Mouse (Mus musculus) megakaryocyte, embryonic 14.5 days (primary cell): ENCODE results near the gene Gatad2a. TPM values are rescaled to one million over a fixed set of nuclear protein-coding genes. Genes with fewer than 3 reads are reported as not detected.
"Not testable (repeated sequence)": the region's sequence is repeated elsewhere in the genome, so short reads cannot be mapped to it uniquely, and the experiment has no call there.

Experiments
- H3K27me3 ChIP-seq: replicated peaks from 2 replicates; pipeline ENCODE3; 2012; ENCODE audit warnings: inconsistent platforms
- H3K36me3 ChIP-seq: replicated peaks from 2 replicates; pipeline ENCODE3; 2012; ENCODE audit warnings: low read length, inconsistent platforms, mixed read lengths
- H3K4me1 ChIP-seq: 2 replicates; pipeline ENCODE4 v1.6.1; 2012; ENCODE audit warnings: inconsistent platforms
- H3K4me3 ChIP-seq: replicated peaks from 2 replicates; pipeline ENCODE3; 2012; ENCODE audit warnings: moderate library complexity, mild to moderate bottlenecking, inconsistent platforms
- H3K9me3 ChIP-seq: 2 replicates; pipeline ENCODE4 v1.6.1; 2012; ENCODE audit warnings: inconsistent platforms
- FLI1 ChIP-seq: IDR thresholded peaks from 2 replicates; pipeline ENCODE4 v1.6.1; 2012; ENCODE audit warnings: low read length, inconsistent platforms, mixed read lengths
- GATA1 ChIP-seq: IDR thresholded peaks from 3 replicates; pipeline ENCODE4 v1.6.1; 2012; ENCODE audit warnings: mixed read lengths, low read length, inconsistent platforms, borderline replicate concordance
- polyA plus RNA-seq: library from polyadenylated mRNA; stranded (reverse); fragments of >175 nt; gene quantifications from 2 replicates; pipeline ENCODE4 v1.2.3, GENCODE M21; 2012; ENCODE audit warnings: low replicate concordance; ENCODE audit not compliant: insufficient read depth

Gatad2a gene
- polyA plus RNA-seq, 1 experiment: 88.5 TPM

- peaks cover 40% of the 10 kb centered on the region for H3K36me3 ChIP-seq
- H3K4me1 ChIP-seq: peaks cover 87% of the 10 kb centered on the region
- no peak for TF ChIP-seq FLI1
- no peak for TF ChIP-seq GATA1
- H3K9me3 ChIP-seq: no peaks in the 10 kb centered on the region
- H3K4me3 ChIP-seq: peak overlapping the region; percentile 48
- no peaks in the 10 kb centered on the region for H3K27me3 ChIP-seq
These were observed 25.3 kb downstream of the Gatad2a start for GRCm38 (mm10) chr8:69970880-69971279.

- no peak for TF ChIP-seq FLI1
- no peak for TF ChIP-seq GATA1
- H3K27me3 ChIP-seq: no peaks in the 10 kb centered on the region
- H3K36me3 ChIP-seq: peaks cover 67% of the 10 kb centered on the region
- no peaks in the 10 kb centered on the region for H3K9me3 ChIP-seq
- peaks cover 97% of the 10 kb centered on the region for H3K4me1 ChIP-seq
- no peak overlapping the region for H3K4me3 ChIP-seq
These were observed 28.8 kb downstream of the Gatad2a start for GRCm38 (mm10) chr8:69967291-69967933.

GRCm38 (mm10) chr8:69959241-69959640 is 36.9 kb downstream of the Gatad2a start:
- H3K4me1 ChIP-seq: peaks cover 100% of the 10 kb centered on the region
- H3K4me3 ChIP-seq: peak overlapping the region; percentile 39
- no peaks in the 10 kb centered on the region for H3K27me3 ChIP-seq
- no peaks in the 10 kb centered on the region for H3K9me3 ChIP-seq
- TF ChIP-seq GATA1 (no peak), FLI1 (no peak)
- peaks cover 57% of the 10 kb centered on the region for H3K36me3 ChIP-seq

- TF ChIP-seq GATA1: no peak
- TF ChIP-seq FLI1: no peak
- Histone ChIP-seq H3K36me3 (peaks cover 49% of the 10 kb centered on the region), H3K27me3 (no peaks in the 10 kb centered on the region), H3K9me3 (no peaks in the 10 kb centered on the region), H3K4me1 (peaks cover 99% of the 10 kb centered on the region), H3K4me3 (peak overlapping the region; percentile 69)
These were observed 38.3 kb downstream of the Gatad2a start for GRCm38 (mm10) chr8:69957879-69958278.

GRCm38 (mm10) chr8:69957419-69957818 is 38.8 kb downstream of the Gatad2a start:
- TF ChIP-seq FLI1 (no peak), GATA1 (peak; percentile 66; the same call in 1 of the 3 replicates)
- H3K4me3 ChIP-seq: peak overlapping the region; percentile 29
- no peaks in the 10 kb centered on the region for H3K9me3 ChIP-seq
- H3K36me3 ChIP-seq: peaks cover 48% of the 10 kb centered on the region
- peaks cover 99% of the 10 kb centered on the region for H3K4me1 ChIP-seq
- no peaks in the 10 kb centered on the region for H3K27me3 ChIP-seq

- Histone ChIP-seq H3K4me1 (peaks cover 98% of the 10 kb centered on the region), H3K27me3 (no peaks in the 10 kb centered on the region), H3K4me3 (no peak overlapping the region), H3K9me3 (no peaks in the 10 kb centered on the region), H3K36me3 (peaks cover 45% of the 10 kb centered on the region)
- TF ChIP-seq GATA1 (no peak), FLI1 (no peak)
These were observed 39.5 kb downstream of the Gatad2a start for GRCm38 (mm10) chr8:69956651-69957050.

- Histone ChIP-seq H3K36me3 (peaks cover 49% of the 10 kb centered on the region), H3K27me3 (no peaks in the 10 kb centered on the region), H3K4me3 (peak overlapping the region; percentile 56), H3K4me1 (peaks cover 96% of the 10 kb centered on the region), H3K9me3 (no peaks in the 10 kb centered on the region)
- TF ChIP-seq FLI1 (no peak), GATA1 (no peak)
These were observed 41.5 kb downstream of the Gatad2a start for GRCm38 (mm10) chr8:69954642-69955041.

GRCm38 (mm10) chr8:69954213-69954612 is 42.0 kb downstream of the Gatad2a start:
- peaks cover 49% of the 10 kb centered on the region for H3K36me3 ChIP-seq
- TF ChIP-seq FLI1 (no peak), GATA1 (no peak)
- no peaks in the 10 kb centered on the region for H3K27me3 ChIP-seq
- H3K9me3 ChIP-seq: no peaks in the 10 kb centered on the region
- peaks cover 96% of the 10 kb centered on the region for H3K4me1 ChIP-seq
- H3K4me3 ChIP-seq: no peak overlapping the region

- Histone ChIP-seq H3K4me3 (no peak overlapping the region), H3K9me3 (no peaks in the 10 kb centered on the region), H3K36me3 (peaks cover 74% of the 10 kb centered on the region), H3K27me3 (no peaks in the 10 kb centered on the region), H3K4me1 (peaks cover 90% of the 10 kb centered on the region)
- TF ChIP-seq GATA1: no peak
- TF ChIP-seq FLI1: no peak
These were observed 45.9 kb downstream of the Gatad2a start for GRCm38 (mm10) chr8:69950300-69950699.

- H3K36me3 ChIP-seq: peaks cover 77% of the 10 kb centered on the region
- H3K4me1 ChIP-seq: peaks cover 92% of the 10 kb centered on the region
- not testable (repeated sequence) for H3K4me3 ChIP-seq, H3K27me3 ChIP-seq, H3K9me3 ChIP-seq
These were observed 53.7 kb downstream of the Gatad2a start for GRCm38 (mm10) chr8:69942495-69942894.

GRCm38 (mm10) chr8:69940386-69940785 is 55.8 kb downstream of the Gatad2a start:
- Histone ChIP-seq H3K4me1 (peaks cover 98% of the 10 kb centered on the region), H3K36me3 (peaks cover 77% of the 10 kb centered on the region), H3K9me3 (no peaks in the 10 kb centered on the region), H3K4me3 (peak overlapping the region; percentile 78), H3K27me3 (no peaks in the 10 kb centered on the region)
- TF ChIP-seq FLI1: no peak
- TF ChIP-seq GATA1: no peak
